Mouse (Mus musculus) midbrain, embryonic 16.5 days (tissue): ENCODE measurements around the gene Pdilt. TPM values are rescaled to one million over a fixed set of nuclear protein-coding genes. Genes with fewer than 3 reads are reported as not detected.
"Not testable (repeated sequence)": the region's sequence is repeated elsewhere in the genome, so short reads cannot be mapped to it uniquely, and the experiment has no call there.

Source experiments
- ATAC-seq: fragments of 200-750 bp; cut with Nextera tagmentation; 2 replicates; pipeline ENCODE4 v1.8.0; 2017; ENCODE audit warnings: moderate TSS enrichment
- H3K27ac ChIP-seq: fragments of 300-500 bp; sonication (generic); 2 replicates; pipeline ENCODE4 v1.5.1; 2014; ENCODE audit warnings: mild to moderate bottlenecking, low read length, mixed read lengths
- H3K27me3 ChIP-seq: fragments of 300-500 bp; sonication (generic); 2 replicates; pipeline ENCODE4 v1.6.1; 2014; ENCODE audit warnings: low read depth, low read length, mixed read lengths; ENCODE audit not compliant: control insufficient read depth, insufficient read depth
- H3K36me3 ChIP-seq: fragments of 300-500 bp; sonication (generic); 2 replicates; pipeline ENCODE4 v1.6.1; 2014; ENCODE audit warnings: mild to moderate bottlenecking, low read length, moderate library complexity, mixed read lengths; ENCODE audit not compliant: control insufficient read depth, insufficient read depth
- H3K4me1 ChIP-seq: fragments of 300-500 bp; sonication (generic); 2 replicates; pipeline ENCODE4 v1.6.1; 2014; ENCODE audit warnings: mild to moderate bottlenecking, low read length, mixed read lengths; ENCODE audit not compliant: control insufficient read depth, insufficient read depth
- H3K4me2 ChIP-seq: fragments of 300-500 bp; sonication (generic); 2 replicates; pipeline ENCODE4 v1.6.1; 2014; ENCODE audit warnings: mild to moderate bottlenecking, low read length, mixed read lengths
- H3K4me3 ChIP-seq: fragments of 300-500 bp; sonication (generic); 2 replicates; pipeline ENCODE4 v1.5.1; 2014; ENCODE audit warnings: low read depth, mild to moderate bottlenecking, low read length, moderate library complexity, mixed read lengths
- H3K9ac ChIP-seq: fragments of 300-500 bp; sonication (generic); 2 replicates; pipeline ENCODE4 v1.6.1; 2014; ENCODE audit warnings: low read depth, low read length, mixed read lengths
- H3K9me3 ChIP-seq: fragments of 300-500 bp; sonication (generic); replicated peaks from 2 replicates; pipeline ENCODE4 v1.6.1; 2014; ENCODE audit warnings: mild to moderate bottlenecking, low read length, mixed read lengths; ENCODE audit not compliant: control insufficient read depth, poor library complexity, severe bottlenecking
- WGBS: fragments of 180-500 bp; shearing (Covaris S2); extraction: QIAGEN DNeasy Blood & Tissue Kit; methylation state at CpG from one replicate; pipeline ENCODE4 v1.1.7; 2014; 5-methylcytosine and 5-hydroxymethylcytosine counted together
- polyA plus RNA-seq: library from polyadenylated mRNA; unstranded; fragments of >200 nt; fragmentation: Nextera tagmentation; extraction: Ambion mirVana; gene quantifications from 2 replicates; pipeline ENCODE4 v1.2.1, GENCODE M21; 2015

Gene Pdilt
- polyA plus RNA-seq: 0.08 and 0.10 TPM in 2 replicates

DNA sequence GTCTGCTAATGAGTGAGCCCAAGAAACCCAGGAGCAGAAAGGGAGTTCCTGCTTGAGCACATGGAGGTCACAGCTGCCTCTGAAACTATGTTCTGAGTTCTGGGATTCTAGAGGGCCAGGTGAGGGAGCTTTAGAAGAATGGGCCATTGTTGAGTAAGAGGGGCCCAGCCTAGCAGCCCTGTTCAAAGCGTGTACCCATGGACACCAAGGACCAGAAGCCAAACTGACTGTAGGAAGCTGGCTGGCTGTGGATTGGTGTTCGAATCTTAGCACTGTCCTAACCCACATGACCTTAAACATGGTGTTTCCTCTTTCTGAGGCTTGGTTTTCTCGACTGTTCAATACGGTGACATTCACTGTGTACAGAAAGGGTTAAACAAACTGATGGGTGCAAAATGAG is at the start of gene Pdilt:
Gene Pdilt, minus strand, starts transcription at position 101 of the 400 bp plus-strand sequence.
- H3K4me1 ChIP-seq: peaks cover 2% of the 10 kb centered on the region; the same call in 1 of the 2 replicates
- H3K9me3 ChIP-seq: no peaks in the 10 kb centered on the region
- 80% methylated on average over 4 of the region's 4 CpGs for WGBS
- H3K9ac ChIP-seq: no peak within 1 kb of the TSS
- H3K36me3 ChIP-seq: no peaks in the 10 kb centered on the region
- ATAC-seq: no peak
- H3K27ac ChIP-seq: no peak within 1 kb of the TSS
- no peak within 1 kb of the TSS for H3K4me2 ChIP-seq
- no peaks in the 10 kb centered on the region for H3K27me3 ChIP-seq
- H3K4me3 ChIP-seq: no peak within 1 kb of the TSS

DNA sequence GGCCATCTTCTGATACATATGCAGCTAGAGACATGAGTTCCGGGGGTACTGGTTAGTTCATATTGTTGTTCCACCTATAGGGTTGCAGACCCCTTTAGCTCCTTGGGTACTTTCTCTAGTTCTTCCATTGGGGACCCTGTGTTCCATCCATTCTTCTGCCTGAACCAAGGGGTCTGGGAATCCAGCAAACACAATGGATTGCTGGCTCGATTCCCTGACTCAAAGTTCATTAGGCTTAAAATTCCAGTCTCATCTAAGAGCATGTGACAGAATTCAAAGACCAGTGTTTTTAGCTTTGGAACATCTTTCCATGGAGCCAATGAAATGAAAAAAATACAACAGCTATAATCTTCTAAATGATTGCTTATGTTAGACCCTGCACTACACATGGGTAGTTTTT is 39.2 kb upstream of the Pdilt start:
- 89% methylated on average over 2 of the region's 2 CpGs for WGBS
- not testable (repeated sequence) for H3K27ac ChIP-seq, H3K9ac ChIP-seq, H3K4me2 ChIP-seq, ATAC-seq, H3K4me1 ChIP-seq, H3K36me3 ChIP-seq, H3K4me3 ChIP-seq, H3K9me3 ChIP-seq, H3K27me3 ChIP-seq

DNA sequence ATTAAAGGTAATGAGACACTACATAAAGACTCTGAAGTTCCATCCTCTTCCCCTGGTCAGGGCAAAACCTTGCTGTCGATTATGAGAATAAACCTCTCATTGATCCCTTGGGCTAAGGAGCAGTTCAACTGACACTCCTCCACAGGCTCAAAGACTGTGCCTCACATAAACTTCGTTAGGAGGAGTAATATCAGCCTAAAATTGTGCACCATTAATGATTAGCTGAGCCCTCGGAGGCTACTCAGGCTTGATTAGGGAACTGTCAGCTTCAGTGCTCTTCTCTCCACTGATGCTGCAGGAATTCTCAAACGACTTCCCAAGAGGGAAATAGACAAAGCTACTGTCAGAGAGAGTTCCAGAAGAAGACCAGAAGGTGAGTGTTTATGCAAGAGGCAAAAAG is 38.2 kb upstream of the Pdilt start:
- H3K4me1 ChIP-seq: no peaks in the 10 kb centered on the region
- no peak overlapping the region for H3K4me3 ChIP-seq
- no peaks in the 10 kb centered on the region for H3K9me3 ChIP-seq
- no peak overlapping the region for H3K27ac ChIP-seq
- no peak for ATAC-seq
- 52% methylated on average over 4 of the region's 4 CpGs for WGBS
- H3K9ac ChIP-seq: no peak overlapping the region
- H3K27me3 ChIP-seq: no peaks in the 10 kb centered on the region
- H3K36me3 ChIP-seq: no peaks in the 10 kb centered on the region
- no peak overlapping the region for H3K4me2 ChIP-seq

DNA sequence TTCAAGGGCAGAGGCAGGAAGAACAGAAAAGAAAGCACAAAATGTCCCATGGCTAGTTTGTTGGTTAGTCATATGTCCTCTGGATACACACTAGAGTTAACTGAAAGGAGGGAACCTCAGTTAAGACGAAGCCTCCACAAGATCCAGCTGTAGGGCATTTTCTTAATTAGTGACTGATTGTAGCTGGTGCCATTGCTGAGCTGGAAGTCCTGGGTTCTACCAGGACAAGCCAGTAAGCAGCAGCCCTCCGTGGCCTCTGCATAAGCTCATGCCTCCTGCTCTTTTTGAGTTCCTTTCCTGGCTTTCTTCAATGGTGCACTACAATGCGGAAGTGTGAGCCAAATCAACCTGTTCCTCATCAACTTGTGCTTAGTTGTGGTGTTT is 37.2 kb upstream of the Pdilt start:
- Histone ChIP-seq H3K4me2 (no peak overlapping the region), H3K27me3 (no peaks in the 10 kb centered on the region), H3K9ac (no peak overlapping the region), H3K4me1 (no peaks in the 10 kb centered on the region), H3K27ac (no peak overlapping the region), H3K9me3 (no peaks in the 10 kb centered on the region), H3K4me3 (no peak overlapping the region), H3K36me3 (no peaks in the 10 kb centered on the region)
- 85% methylated on average over 3 of the region's 3 CpGs for WGBS
- ATAC-seq: no peak

DNA sequence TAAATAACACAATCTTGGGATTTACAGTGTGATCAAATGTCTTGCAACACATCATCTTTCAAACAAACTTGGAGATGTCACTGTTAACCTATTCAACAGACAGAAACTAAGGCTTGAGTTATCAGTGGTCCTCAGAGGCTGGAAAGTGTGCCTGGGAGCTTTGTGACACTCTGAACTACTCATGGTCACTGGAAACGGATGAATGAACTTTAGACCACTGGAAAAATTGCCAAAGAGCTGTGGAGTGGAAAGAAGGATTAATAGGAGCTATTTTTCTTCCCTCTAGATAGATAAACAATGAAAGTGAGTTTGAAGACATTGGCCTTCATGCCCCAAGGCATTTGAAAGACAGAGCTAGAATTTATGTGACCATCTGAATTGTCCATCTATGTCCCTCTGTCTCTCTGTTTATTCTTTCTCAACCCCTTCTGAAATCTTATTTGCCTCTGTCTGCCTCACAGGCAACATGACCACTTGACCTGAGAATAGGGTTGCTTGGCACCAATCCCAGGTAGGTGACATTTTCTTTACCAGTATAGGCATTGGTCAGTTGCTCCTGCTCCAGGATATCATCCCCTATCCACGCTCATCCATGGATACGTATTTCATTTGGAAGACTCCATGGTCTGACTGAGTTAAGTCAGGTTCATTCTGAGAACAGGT is 36.6 kb upstream of the Pdilt start:
- Histone ChIP-seq H3K36me3 (no peaks in the 10 kb centered on the region), H3K4me2 (no peak overlapping the region), H3K4me3 (no peak overlapping the region), H3K4me1 (no peaks in the 10 kb centered on the region), H3K9ac (no peak overlapping the region), H3K27ac (no peak overlapping the region), H3K27me3 (no peaks in the 10 kb centered on the region), H3K9me3 (no peaks in the 10 kb centered on the region)
- ATAC-seq: no peak
- WGBS: 84% methylated on average over 3 of the region's 3 CpGs

DNA sequence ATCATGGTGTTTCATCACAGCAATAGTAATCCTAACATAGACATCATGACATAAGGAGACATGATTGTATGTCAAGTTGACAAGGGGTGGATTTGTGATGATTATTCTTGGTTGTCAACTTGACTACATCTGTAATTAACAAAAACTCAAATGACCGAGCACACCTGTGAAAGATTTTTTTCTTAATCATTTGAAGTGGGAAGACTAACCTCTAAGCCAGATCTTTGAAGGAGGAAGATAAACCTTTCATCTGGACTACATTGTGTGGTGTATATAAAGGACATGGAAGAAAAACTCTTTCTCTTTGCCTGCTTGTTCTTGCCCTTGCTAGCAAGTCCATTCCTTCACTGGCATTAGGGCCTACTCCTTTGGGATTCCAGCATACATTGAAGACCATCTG is 30.8 kb upstream of the Pdilt start, which contains the start of gene Acsm2:
Gene Acsm2, plus strand, starts transcription at position 301 of the 400 bp plus-strand sequence.
- Histone ChIP-seq H3K27me3 (no peaks in the 10 kb centered on the region), H3K4me2 (no peak within 1 kb of the TSS), H3K36me3 (no peaks in the 10 kb centered on the region), H3K9ac (no peak within 1 kb of the TSS), H3K4me1 (no peaks in the 10 kb centered on the region), H3K27ac (no peak within 1 kb of the TSS), H3K4me3 (no peak within 1 kb of the TSS), H3K9me3 (no peaks in the 10 kb centered on the region)
- no peak for ATAC-seq
- 88% methylated on average over 1 of the region's 1 CpGs for WGBS

DNA sequence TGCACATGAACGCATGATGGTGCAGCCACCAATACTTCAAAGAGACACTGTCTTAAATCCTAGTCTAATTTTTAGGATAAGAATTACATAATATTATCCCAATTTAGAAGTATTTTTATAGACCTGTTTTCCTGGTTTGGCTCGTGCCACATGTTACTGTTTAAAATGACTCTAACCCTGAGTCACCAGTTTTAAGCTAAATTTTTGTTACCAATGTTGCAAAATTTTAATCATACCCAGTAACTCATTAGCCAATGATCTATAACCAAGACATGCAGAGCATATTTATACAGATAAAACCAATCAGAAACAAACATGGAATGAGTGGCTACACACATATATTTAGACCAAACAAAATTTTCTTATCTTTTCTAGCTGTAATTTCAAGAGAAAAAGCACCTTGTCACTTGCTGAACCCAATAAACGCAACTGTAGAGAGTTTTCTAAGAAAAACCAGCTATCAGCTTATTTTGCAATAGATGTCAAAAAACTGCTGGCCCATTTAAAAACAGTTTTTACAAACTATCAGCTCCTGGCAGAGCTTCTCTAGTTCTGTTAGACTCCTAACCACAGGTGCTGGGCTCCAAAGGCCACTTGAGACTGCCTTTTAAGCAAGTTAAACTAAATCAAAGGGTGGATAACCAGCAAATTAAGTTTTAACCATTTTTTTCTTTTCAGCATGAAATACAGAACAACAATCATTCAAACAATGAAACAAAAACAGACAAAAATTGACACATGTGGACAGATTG is 27.4 kb upstream of the Pdilt start:
- Histone ChIP-seq H3K4me2 (no peak overlapping the region), H3K27me3 (no peaks in the 10 kb centered on the region), H3K36me3 (no peaks in the 10 kb centered on the region), H3K9ac (no peak overlapping the region), H3K4me3 (no peak overlapping the region), H3K9me3 (no peaks in the 10 kb centered on the region), H3K4me1 (no peaks in the 10 kb centered on the region), H3K27ac (no peak overlapping the region)
- ATAC-seq: no peak
- WGBS: 95% methylated on average over 3 of the region's 3 CpGs

DNA sequence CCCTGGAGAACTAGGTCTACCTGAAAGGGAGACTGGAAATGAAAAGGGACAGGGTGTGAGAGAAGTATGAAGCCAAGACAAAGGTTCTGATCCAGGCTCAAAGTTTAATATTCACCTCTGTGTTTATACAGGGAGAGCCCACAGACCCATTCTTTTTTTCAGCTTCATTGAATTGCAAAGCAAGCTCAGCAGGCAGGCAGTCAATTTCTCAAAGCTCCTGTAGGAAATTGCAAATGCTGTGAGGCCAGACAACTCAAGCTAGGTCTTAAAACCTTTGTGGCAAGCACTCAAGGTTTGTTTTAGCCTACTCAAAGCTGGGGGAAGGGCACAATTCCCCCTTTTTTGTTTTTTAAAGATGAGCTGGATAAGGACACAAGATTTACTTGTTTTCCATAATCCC is 22.3 kb upstream of the Pdilt start:
- H3K4me3 ChIP-seq: no peak overlapping the region
- H3K4me2 ChIP-seq: no peak overlapping the region
- ATAC-seq: no peak
- no peak overlapping the region for H3K27ac ChIP-seq
- no peaks in the 10 kb centered on the region; the same call in 1 of the 2 replicates for H3K9me3 ChIP-seq
- no peaks in the 10 kb centered on the region for H3K27me3 ChIP-seq
- H3K9ac ChIP-seq: no peak overlapping the region
- H3K4me1 ChIP-seq: no peaks in the 10 kb centered on the region
- H3K36me3 ChIP-seq: no peaks in the 10 kb centered on the region

DNA sequence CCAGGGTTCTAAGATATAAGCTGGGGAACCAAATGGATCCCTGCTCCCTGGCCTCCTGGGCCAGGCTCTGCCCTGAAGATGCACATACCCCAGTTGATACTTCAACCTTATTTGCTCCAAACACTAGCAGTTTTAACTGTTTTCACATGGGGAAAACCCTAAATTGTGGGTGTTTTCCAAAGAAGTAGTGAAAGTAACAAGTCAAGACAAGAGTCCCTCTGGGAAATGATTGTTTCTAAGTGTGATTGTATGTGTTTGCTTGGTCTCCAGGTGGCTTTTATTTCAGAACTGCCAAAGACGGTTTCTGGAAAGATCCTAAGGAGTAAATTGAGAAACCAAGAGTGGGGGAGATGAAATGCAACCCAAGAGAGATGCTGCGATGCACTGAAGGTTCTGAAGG is 19.2 kb upstream of the Pdilt start:
- Histone ChIP-seq H3K36me3 (no peaks in the 10 kb centered on the region), H3K27ac (no peak overlapping the region), H3K4me1 (no peaks in the 10 kb centered on the region), H3K9me3 (no peaks in the 10 kb centered on the region; the same call in 1 of the 2 replicates), H3K4me3 (no peak overlapping the region), H3K9ac (no peak overlapping the region), H3K27me3 (no peaks in the 10 kb centered on the region), H3K4me2 (no peak overlapping the region)
- no peak for ATAC-seq
- WGBS: 83% methylated on average over 2 of the region's 2 CpGs
